Mouse (Mus musculus) lung, embryonic 14.5 days (tissue): ENCODE measurements around the gene St5. TPM values are rescaled to one million over a fixed set of nuclear protein-coding genes. Genes with fewer than 3 reads are reported as not detected.
A peak's percentile ranks its signal among the peaks of the same experiment; 100 is the strongest.

ENCODE experiments used
- ATAC-seq: fragments of 200-750 bp; cut with Nextera tagmentation; 2 replicates; pipeline ENCODE4 v1.8.0; 2017; ENCODE audit warnings: mild to moderate bottlenecking, moderate TSS enrichment, moderate library complexity; ENCODE audit not compliant: insufficient read depth
- DNase-seq: peaks from one replicate; pipeline ENCODE4 v3.0.0-alpha.2; 2015
- H3K27ac ChIP-seq: fragments of 300-500 bp; sonication (generic); 2 replicates; pipeline ENCODE4 v1.5.1; 2014; ENCODE audit warnings: low read depth, mild to moderate bottlenecking, moderate library complexity
- H3K27me3 ChIP-seq: fragments of 300-500 bp; sonication (generic); 2 replicates; pipeline ENCODE4 v1.6.1; 2014; ENCODE audit warnings: low read length, control low read depth; ENCODE audit not compliant: insufficient read depth
- H3K36me3 ChIP-seq: fragments of 300-500 bp; sonication (generic); 2 replicates; pipeline ENCODE4 v1.6.1; 2014; ENCODE audit warnings: control low read depth; ENCODE audit not compliant: insufficient read depth
- H3K4me1 ChIP-seq: fragments of 300-500 bp; sonication (generic); 2 replicates; pipeline ENCODE4 v1.6.1; 2014; ENCODE audit warnings: antibody characterized with exemption, control low read depth; ENCODE audit not compliant: insufficient read depth
- H3K4me2 ChIP-seq: fragments of 300-500 bp; sonication (generic); 2 replicates; pipeline ENCODE4 v1.6.1; 2014; ENCODE audit warnings: mild to moderate bottlenecking
- H3K4me3 ChIP-seq: fragments of 300-500 bp; sonication (generic); 2 replicates; pipeline ENCODE4 v1.5.1; 2014; ENCODE audit warnings: low read depth, low read length
- H3K9ac ChIP-seq: fragments of 300-500 bp; sonication (generic); 2 replicates; pipeline ENCODE4 v1.6.1; 2014
- H3K9me3 ChIP-seq: fragments of 300-500 bp; sonication (generic); 2 replicates; pipeline ENCODE4 v1.6.1; 2016; ENCODE audit warnings: low read depth, low read length, control low read depth
- CTCF ChIP-seq: IDR thresholded peaks from 2 replicates; pipeline ENCODE4 v1.5.1; 2016; ENCODE audit warnings: antibody characterized with exemption, low read depth
- WGBS: fragments of 180-500 bp; shearing (Covaris S2); extraction: QIAGEN DNeasy Blood & Tissue Kit; methylation state at CpG from one replicate; pipeline ENCODE4 v1.1.7; 2014; 5-methylcytosine and 5-hydroxymethylcytosine counted together
- polyA plus RNA-seq: library from polyadenylated mRNA; unstranded; fragments of >200 nt; fragmentation: Nextera tagmentation; extraction: Ambion mirVana; gene quantifications from 2 replicates; pipeline ENCODE4 v1.2.1, GENCODE M21; 2014

Gene St5
- polyA plus RNA-seq, 1 experiment from 2014 or later, result 68.6 TPM

GRCm38 (mm10) chr7:109702721-109703120, 684 bp downstream of the St5 start:
- H3K4me3 ChIP-seq, result peak overlapping the region; percentile 70
- H3K4me1 ChIP-seq, result peaks cover 16% of the 10 kb centered on the region; the same call in 1 of the 2 replicates
- peak overlapping the region; percentile 82 for H3K4me2 ChIP-seq

GRCm38 (mm10) chr7:109700213-109700612, 3.2 kb downstream of the St5 start:
- peaks cover 14% of the 10 kb centered on the region; the same call in 1 of the 2 replicates for H3K4me1 ChIP-seq
- no peak overlapping the region for H3K9ac ChIP-seq
- peak; percentile 32 for TF ChIP-seq CTCF
- DNase-seq, result no peak
- H3K4me2 ChIP-seq, result no peak overlapping the region
- no peaks in the 10 kb centered on the region for H3K27me3 ChIP-seq
- H3K4me3 ChIP-seq, result no peak overlapping the region
- ATAC-seq, result no peak
- H3K9me3 ChIP-seq, result no peaks in the 10 kb centered on the region
- no peak overlapping the region for H3K27ac ChIP-seq
- H3K36me3 ChIP-seq, result no peaks in the 10 kb centered on the region

More at GRCm38 (mm10) chr7:109702721-109703120, 684 bp downstream of the St5 start:
- no peak for TF ChIP-seq CTCF
- no peak for DNase-seq
- no peaks in the 10 kb centered on the region for H3K9me3 ChIP-seq
- no peak overlapping the region for H3K9ac ChIP-seq
- H3K27me3 ChIP-seq, result no peaks in the 10 kb centered on the region
- no peak overlapping the region for H3K27ac ChIP-seq
- no peak for ATAC-seq
- 42% methylated on average over 4 of the region's 4 CpGs for WGBS
- no peaks in the 10 kb centered on the region for H3K36me3 ChIP-seq

- no peaks in the 10 kb centered on the region for H3K9me3 ChIP-seq
- 91% methylated on average over 10 of the region's 10 CpGs for WGBS
- no peak overlapping the region for H3K4me2 ChIP-seq
- DNase-seq, result no peak
- H3K27ac ChIP-seq, result no peak overlapping the region
- ATAC-seq, result no peak
- TF ChIP-seq CTCF, result no peak
- H3K4me3 ChIP-seq, result no peak overlapping the region
- H3K36me3 ChIP-seq, result no peaks in the 10 kb centered on the region
- H3K27me3 ChIP-seq, result no peaks in the 10 kb centered on the region
- no peaks in the 10 kb centered on the region for H3K4me1 ChIP-seq
- no peak overlapping the region for H3K9ac ChIP-seq
Measured at GRCm38 (mm10) chr7:109695339-109695726, 8.1 kb downstream of the St5 start.

- WGBS, result 85% methylated on average over 13 of the region's 13 CpGs
- H3K27ac ChIP-seq, result no peak overlapping the region
- ATAC-seq, result no peak
- no peak overlapping the region for H3K4me3 ChIP-seq
- no peak overlapping the region for H3K4me2 ChIP-seq
- no peak overlapping the region for H3K9ac ChIP-seq
- H3K27me3 ChIP-seq, result no peaks in the 10 kb centered on the region
- no peaks in the 10 kb centered on the region for H3K36me3 ChIP-seq
- DNase-seq, result no peak
- H3K4me1 ChIP-seq, result no peaks in the 10 kb centered on the region
- no peaks in the 10 kb centered on the region for H3K9me3 ChIP-seq
- no peak for TF ChIP-seq CTCF
Measured at GRCm38 (mm10) chr7:109694576-109695338, 8.6 kb downstream of the St5 start.

- H3K4me3 ChIP-seq, result no peak overlapping the region
- no peaks in the 10 kb centered on the region for H3K27me3 ChIP-seq
- no peak for TF ChIP-seq CTCF
- peaks cover 4% of the 10 kb centered on the region; the same call in 1 of the 2 replicates for H3K4me1 ChIP-seq
- H3K27ac ChIP-seq, result no peak overlapping the region; the same call in 1 of the 2 replicates
- WGBS, result 43% methylated on average over 5 of the region's 5 CpGs
- no peak overlapping the region for H3K4me2 ChIP-seq
- H3K36me3 ChIP-seq, result no peaks in the 10 kb centered on the region
- H3K9me3 ChIP-seq, result no peaks in the 10 kb centered on the region
- peak; percentile 36; the same call in 1 of the 2 replicates for ATAC-seq
- no peak overlapping the region for H3K9ac ChIP-seq
- DNase-seq, result peak; percentile 87
Measured at GRCm38 (mm10) chr7:109690961-109691360, 12.4 kb downstream of the St5 start.

GRCm38 (mm10) chr7:109690101-109690500, 13.3 kb downstream of the St5 start:
- Histone ChIP-seq H3K27me3 (no peaks in the 10 kb centered on the region), H3K36me3 (no peaks in the 10 kb centered on the region), H3K4me1 (peaks cover 4% of the 10 kb centered on the region; the same call in 1 of the 2 replicates), H3K9ac (no peak overlapping the region), H3K4me2 (no peak overlapping the region), H3K27ac (no peak overlapping the region), H3K4me3 (no peak overlapping the region), H3K9me3 (no peaks in the 10 kb centered on the region)
- ATAC-seq, result no peak
- WGBS, result 85% methylated on average over 3 of the region's 3 CpGs
- DNase-seq, result no peak
- TF ChIP-seq CTCF, result peak; percentile 61

- H3K36me3 ChIP-seq, result no peaks in the 10 kb centered on the region
- no peak overlapping the region for H3K9ac ChIP-seq
- H3K27me3 ChIP-seq, result no peaks in the 10 kb centered on the region
- DNase-seq, result peak; percentile 57
- no peaks in the 10 kb centered on the region for H3K9me3 ChIP-seq
- 19% methylated on average over 9 of the region's 9 CpGs for WGBS
- peak overlapping the region; percentile 54; the same call in 1 of the 2 replicates for H3K27ac ChIP-seq
- H3K4me3 ChIP-seq, result no peak overlapping the region
- H3K4me2 ChIP-seq, result 0 out of 2 replicates have a peak overlapping the region, but pooled peaks have one; percentile 18
- peaks cover 4% of the 10 kb centered on the region; the same call in 1 of the 2 replicates for H3K4me1 ChIP-seq
- peak; percentile 62; the same call in 1 of the 2 replicates for ATAC-seq
- TF ChIP-seq CTCF, result no peak
Measured at GRCm38 (mm10) chr7:109686585-109687128, 16.7 kb downstream of the St5 start.
